In the genomic region with DNA sequence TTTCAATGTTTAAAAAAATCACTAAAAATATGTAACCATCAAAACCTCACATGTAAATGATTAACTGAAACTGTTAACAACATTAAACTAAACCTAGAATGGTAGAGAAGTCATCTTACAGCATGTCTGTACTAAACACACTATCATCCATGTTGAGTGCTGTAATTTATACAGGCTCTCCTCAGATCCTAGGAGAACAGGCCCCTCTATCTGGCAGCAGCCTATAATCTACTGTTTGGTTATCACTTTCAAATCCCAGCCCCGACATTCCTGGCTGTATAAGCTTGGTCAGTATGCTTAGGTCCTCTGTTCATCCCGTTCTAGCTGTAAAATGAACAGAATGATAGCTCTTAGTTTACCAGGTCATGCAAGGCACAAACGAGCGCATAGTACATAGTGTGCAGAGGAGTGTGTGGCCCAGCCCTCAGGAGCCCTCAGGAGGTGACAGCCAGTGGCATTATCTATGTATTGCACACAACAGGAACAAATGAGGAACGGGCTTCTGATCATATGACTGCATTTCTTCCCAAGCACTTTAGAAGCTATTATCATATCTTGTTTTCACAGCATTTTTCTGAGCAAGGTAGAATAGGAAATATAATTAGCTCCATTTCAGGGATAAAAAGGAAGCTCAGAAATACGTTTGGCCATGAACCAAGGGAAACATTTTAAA, we compare ENCODE assay signal across 14 mouse cellular contexts. TPM values are rescaled to one million over a fixed set of nuclear protein-coding genes. Genes with fewer than 3 reads are reported as not detected.
DNase-seq lines count a peak whose midpoint lies in the region; ATAC-seq lines count a peak whose summit lies in the region.
"Had no signal": no experiment of that assay in that cellular context is flagged by ENCODE, and none has a peak within 500 bp of the region (broad histone marks: within the 10 kb centered on the region; RNA-seq: fewer than 3 reads in every experiment).

No protein-coding gene starts in this region.

- H3K36me3 ChIP-seq in intestine, embryonic 16.5 days (ENCODE audit: control insufficient read depth, insufficient read depth, low read length) = no peaks in the 10 kb centered on the region
- H3K36me3 ChIP-seq in intestine, embryonic 15.5 days = no peaks in the 10 kb centered on the region
- H3K36me3 ChIP-seq in liver, embryonic 15.5 days (replicated peaks) = peaks cover under 1% of the 10 kb centered on the region; the same call in 1 of the 2 replicates

- H3K9me3 ChIP-seq in intestine, embryonic 16.5 days (ENCODE audit: control insufficient read depth, low read length) = no peaks in the 10 kb centered on the region
- no peaks in the 10 kb centered on the region for H3K9me3 ChIP-seq in intestine, embryonic 15.5 days
- H3K9me3 ChIP-seq in liver, embryonic 15.5 days (replicated peaks) = no peaks in the 10 kb centered on the region
- H3K9me3 ChIP-seq: embryonic facial prominence, embryonic 13.5 days; G1E; kidney, embryonic 15.5 days had no signal

- no peaks in the 10 kb centered on the region for H3K4me1 ChIP-seq in intestine, embryonic 16.5 days (ENCODE audit: control insufficient read depth, insufficient read depth, low read length)
- no peaks in the 10 kb centered on the region for H3K4me1 ChIP-seq in intestine, embryonic 15.5 days (replicated peaks)
- peaks cover 11% of the 10 kb centered on the region for H3K4me1 ChIP-seq in liver, embryonic 15.5 days (replicated peaks)
- H3K4me1 ChIP-seq: kidney, embryonic 15.5 days had no signal

- no peaks in the 10 kb centered on the region for H3K27me3 ChIP-seq in intestine, embryonic 16.5 days (replicated peaks; ENCODE audit: control insufficient read depth, insufficient read depth, low read length)
- H3K27me3 ChIP-seq in intestine, embryonic 15.5 days (replicated peaks) = no peaks in the 10 kb centered on the region
- no peaks in the 10 kb centered on the region for H3K27me3 ChIP-seq in liver, embryonic 15.5 days
- H3K27me3 ChIP-seq: embryonic facial prominence, embryonic 13.5 days; kidney, embryonic 15.5 days had no signal

- no peak overlapping the region for H3K27ac ChIP-seq in intestine, embryonic 16.5 days (ENCODE audit: low read length)
- H3K27ac ChIP-seq in intestine, embryonic 15.5 days = no peak overlapping the region
- 0 out of 2 replicates have a peak overlapping the region, but pooled peaks have one; percentile 14 for H3K27ac ChIP-seq in liver, embryonic 15.5 days (replicated peaks)
- H3K27ac ChIP-seq: embryonic facial prominence, embryonic 13.5 days; kidney, embryonic 15.5 days; macrophage had no signal

- ATAC-seq in intestine, embryonic 16.5 days = peak; percentile 52
- no peak for ATAC-seq in intestine, embryonic 15.5 days
- peak; percentile 75 for ATAC-seq in erythroblast, adult 5-6 weeks (replicated peaks; ENCODE audit: low FRiP score, poor library complexity, severe bottlenecking)
- peak; percentile 94 for ATAC-seq in liver, embryonic 15.5 days (ENCODE audit: insufficient read depth)

- 71% methylated on average over 6 of the region's 6 CpGs for WGBS in intestine, embryonic 16.5 days
- 76% methylated on average over 6 of the region's 6 CpGs for WGBS in intestine, embryonic 15.5 days
- WGBS in liver, embryonic 15.5 days (ENCODE audit: insufficient replicate concordance) = 35% methylated on average over 6 of the region's 6 CpGs

- H3K9ac ChIP-seq in intestine, embryonic 16.5 days (ENCODE audit: low read depth, low read length) = no peak overlapping the region
- H3K9ac ChIP-seq in intestine, embryonic 15.5 days = no peak overlapping the region
- no peak overlapping the region for H3K9ac ChIP-seq in liver, embryonic 15.5 days
- H3K9ac ChIP-seq: embryonic facial prominence, embryonic 13.5 days; kidney, embryonic 15.5 days had no signal

- DNase-seq in c-Kit-negative CD71-positive TER-119-positive erythroid progenitor cells, embryonic 14.5 days (ENCODE audit: low read depth, low spot score) = peak; percentile 3
- no peak for DNase-seq in adrenal gland, postnatal 4 days (ENCODE audit: low spot score in 2 of 2)
- DNase-seq in thymus, postnatal 25 days = no peak
- DNase-seq: adrenal gland, postnatal 14 days; cerebellum, adult 11 months; gastrocnemius, postnatal 10 days had no signal

- no peak overlapping the region for H3K4me2 ChIP-seq in intestine, embryonic 16.5 days (ENCODE audit: low read depth, low read length)
- H3K4me2 ChIP-seq in intestine, embryonic 15.5 days (replicated peaks) = no peak overlapping the region
- H3K4me2 ChIP-seq in liver, embryonic 15.5 days = peak overlapping the region; percentile 25
- H3K4me2 ChIP-seq: embryonic facial prominence, embryonic 13.5 days; kidney, embryonic 15.5 days had no signal

- no peak overlapping the region for H3K4me3 ChIP-seq in intestine, embryonic 16.5 days (ENCODE audit: low read length)
- H3K4me3 ChIP-seq in intestine, embryonic 15.5 days (replicated peaks) = no peak overlapping the region
- no peak overlapping the region for H3K4me3 ChIP-seq in liver, embryonic 15.5 days (replicated peaks)
- H3K4me3 ChIP-seq: embryonic facial prominence, embryonic 13.5 days; kidney, embryonic 15.5 days had no signal

RNA-seq across cellular contexts. Expression of a gene that starts 51.5 kb away (rescaled TPM):
- polyA plus RNA-seq in intestine, embryonic 16.5 days (2015; fragmentation: Nextera tagmentation; extraction: Ambion mirVana) = 69.9 and 72.2 TPM in 2 replicates
- polyA plus RNA-seq in intestine, embryonic 15.5 days (2015; fragmentation: Nextera tagmentation; extraction: Ambion mirVana) = 78.1 and 87.9 TPM in 2 replicates
- total RNA-seq in erythroblast, adult 5-6 weeks (2015; ENCODE audit: low replicate concordance) = 1.5 and 14.8 TPM in 2 replicates
- 12.3 and 18.8 TPM in 2 replicates for total RNA-seq in erythroblast, adult 5-6 weeks (2017; ENCODE audit: low replicate concordance)
- polyA plus RNA-seq in liver, embryonic 15.5 days (2015; fragmentation: Nextera tagmentation; extraction: Ambion mirVana) = 21.5 and 21.8 TPM in 2 replicates
- 100 to 1,000 TPM; 162 to 172 TPM for total RNA-seq in adrenal gland, postnatal 4 days (2021)
